Mouse (Mus musculus) left cerebral cortex, postnatal 10 days (tissue): ENCODE data around the gene Pla2g4a. TPM values are rescaled to one million over a fixed set of nuclear protein-coding genes. Genes with fewer than 3 reads are reported as not detected.

Experiments
- DNase-seq, 2 experiments: peaks; one replicate each; pipeline ENCODE4 v3.0.0; 2021 to 2022; ENCODE audit warnings: low spot score in 2 of 2, mixed read lengths in 1 of 2; ENCODE audit errors: extremely low spot score in 1 of 2
- intact Hi-C: fragments of 180-260 bp; cut with DNase I; formaldehyde crosslinking; loops from one replicate; pipeline ENCODE4 v1.15.1; 2025
- total RNA-seq, 2 experiments: library from RNA; stranded (reverse); gene quantifications; 2 replicates each; pipeline ENCODE4 v1.2.3; 2021

Gene Pla2g4a
- total RNA-seq, 2 experiments from 2014 or later = 1.6 to 2.1 TPM

DNA sequence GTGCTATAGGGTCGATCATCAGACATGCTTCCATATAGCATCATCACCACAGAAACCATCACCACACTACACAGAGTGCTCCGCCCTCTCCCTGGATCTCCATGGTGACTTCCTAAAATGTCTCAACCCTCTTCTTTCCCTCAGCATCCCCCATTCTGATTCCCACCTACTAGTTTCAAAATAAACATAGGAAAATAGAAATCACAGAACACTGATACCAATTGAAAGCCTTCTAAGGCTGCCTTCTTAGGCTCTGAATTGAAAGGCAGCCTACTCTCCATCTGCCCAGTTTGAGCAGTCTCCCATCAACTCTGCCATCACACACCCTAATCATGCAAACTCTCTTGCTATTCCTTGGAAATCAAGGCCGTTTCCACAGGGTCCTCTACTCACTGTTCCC, 94.9 kb downstream of the Pla2g4a start:
- no peak for DNase-seq
- intact Hi-C loops = no loop called here

DNA sequence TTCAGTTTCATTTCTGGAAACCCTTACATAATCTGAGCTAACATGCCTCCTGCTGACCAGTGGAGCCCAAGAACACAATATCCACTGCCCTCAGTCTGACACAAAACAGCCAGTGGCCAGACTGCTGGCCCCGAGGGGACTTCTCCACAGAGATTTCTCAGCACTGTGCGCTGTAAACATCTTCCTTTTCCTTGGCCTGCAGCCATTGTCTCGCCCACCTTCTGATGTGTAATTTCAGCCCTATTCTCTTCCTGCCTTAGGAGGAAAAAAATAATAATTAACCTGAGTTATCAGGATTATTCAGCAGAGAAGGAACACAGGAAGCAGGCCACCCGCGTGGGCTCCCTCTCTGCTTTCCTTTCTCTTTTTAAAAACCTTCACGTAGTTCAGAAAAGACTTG, 98.3 kb downstream of the Pla2g4a start:
- intact Hi-C loops = no loop called here
- DNase-seq = peak in 1 of 2 experiments; percentile 71

DNA sequence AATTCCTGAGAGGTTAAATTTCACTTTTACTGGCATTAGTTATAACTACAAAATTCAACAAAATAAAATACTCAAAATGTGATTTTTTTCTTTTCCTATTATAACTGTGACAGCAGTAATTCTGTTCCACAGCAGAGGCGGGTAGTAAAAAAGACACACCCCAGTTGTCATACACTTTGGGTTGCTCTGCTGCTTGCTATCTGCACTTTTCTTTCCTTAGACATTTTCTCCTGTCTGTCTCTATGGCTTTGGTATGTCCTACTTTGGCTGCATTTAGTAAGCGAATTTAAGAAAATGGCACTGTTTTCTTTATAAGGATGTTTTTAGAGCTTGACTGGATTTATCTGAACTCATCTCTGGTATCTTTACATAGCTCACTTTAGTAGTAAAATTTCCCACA, 98.9 kb downstream of the Pla2g4a start:
- intact Hi-C loops = no loop called here
- DNase-seq = no peak

- no peak for DNase-seq
- intact Hi-C loops = no loop called here
These were observed 99.5 kb downstream of the Pla2g4a start for GRCm38 (mm10) chr1:149861543-149861942.

DNA sequence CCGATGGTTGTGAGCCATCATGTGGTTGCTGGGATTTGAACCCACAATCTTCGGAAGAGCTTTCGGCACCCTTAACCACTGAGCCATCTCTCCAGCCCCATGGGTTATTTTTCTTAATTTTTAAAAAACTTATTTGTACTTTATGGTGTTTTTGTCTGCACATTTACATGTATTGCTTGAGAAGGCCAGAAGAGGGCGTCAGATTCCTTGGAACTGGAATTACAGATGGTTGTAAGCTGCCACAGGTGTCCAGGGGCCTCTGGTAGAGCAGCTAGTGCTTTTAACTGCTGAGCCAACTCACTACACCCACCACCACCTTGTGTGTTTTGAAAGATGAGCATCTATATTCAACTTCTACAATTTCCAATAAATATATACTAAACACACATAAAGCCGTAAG, 102.4 kb downstream of the Pla2g4a start:
- intact Hi-C loops = loop anchor here (10.0 kb wide), 1 partner anchor 236 kb away; no protein-coding TSS in a partner anchor
- DNase-seq = no peak

DNA sequence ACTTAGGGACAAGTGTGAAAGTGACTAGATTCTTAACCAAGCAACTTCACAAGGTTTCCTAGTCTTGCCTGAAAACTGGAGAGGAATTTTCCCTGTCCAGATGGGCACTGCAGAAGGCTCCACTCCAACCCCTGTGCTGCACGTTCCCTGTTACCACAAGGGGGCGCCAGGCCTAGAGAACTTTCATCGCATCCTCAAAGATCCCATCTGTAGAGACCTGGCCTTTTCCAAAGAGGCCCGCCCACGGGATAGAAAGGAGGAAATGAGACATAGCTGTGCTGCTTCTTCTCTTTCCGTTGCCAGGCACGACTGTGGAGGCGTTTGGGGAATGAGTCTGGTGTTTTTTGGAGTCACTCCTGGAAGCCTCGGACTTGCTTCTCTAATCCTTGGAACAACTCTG, 104.4 kb downstream of the Pla2g4a start:
- intact Hi-C loops = loop anchor here (10.0 kb wide), 1 partner anchor 238 kb away; no protein-coding TSS in a partner anchor
- DNase-seq = peak; percentile 50 to 81

DNA sequence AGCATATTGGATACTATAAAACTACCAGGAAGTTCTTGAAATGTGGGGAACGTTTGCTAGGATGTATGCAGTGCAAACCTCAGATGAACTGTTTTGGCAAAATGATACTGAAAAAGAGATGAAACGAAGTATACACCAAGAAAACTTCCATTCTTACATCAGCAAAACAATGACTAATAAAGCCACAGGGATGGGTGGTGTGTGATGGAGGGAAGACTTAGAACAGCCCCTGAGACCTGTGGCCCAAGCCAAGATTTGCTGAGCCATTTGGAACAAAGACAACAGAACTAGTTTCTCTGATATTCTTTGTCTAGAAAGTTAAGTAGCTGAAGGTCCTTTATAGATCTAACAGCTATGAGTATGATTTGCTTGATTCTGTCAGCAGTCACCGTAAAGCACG, 105.5 kb downstream of the Pla2g4a start:
- intact Hi-C loops = loop anchor here (10.0 kb wide), 1 partner anchor 239 kb away; no protein-coding TSS in a partner anchor
- no peak for DNase-seq

GRCm38 (mm10) chr1:149854867-149855266, 106.2 kb downstream of the Pla2g4a start:
- intact Hi-C loops = loop anchor here (10.0 kb wide), 1 partner anchor 240 kb away; no protein-coding TSS in a partner anchor
- DNase-seq = no peak

DNA sequence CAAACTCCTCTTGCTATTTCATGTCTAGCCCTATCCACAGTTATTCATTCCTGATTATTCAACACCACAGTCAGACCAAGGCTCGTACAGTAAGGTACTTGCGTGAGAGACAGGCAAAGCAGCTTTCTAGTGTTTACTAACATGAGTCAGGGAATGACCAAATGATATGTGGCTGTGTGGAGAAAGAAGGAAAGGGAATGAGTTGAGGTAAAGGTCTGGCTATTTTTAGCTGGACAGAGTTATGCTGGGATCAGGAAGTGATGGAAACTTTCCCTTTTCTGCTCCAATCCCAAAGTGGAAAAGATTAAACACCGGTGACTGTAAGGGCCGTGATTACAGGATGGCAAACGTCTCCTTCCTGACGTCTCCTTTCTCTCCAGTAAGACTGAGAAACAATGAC, 114.4 kb downstream of the Pla2g4a start:
- no peak for DNase-seq
- intact Hi-C loops = no loop called here

- intact Hi-C loops = no loop called here
These were observed 119.2 kb downstream of the Pla2g4a start for GRCm38 (mm10) chr1:149841845-149842244.

DNA sequence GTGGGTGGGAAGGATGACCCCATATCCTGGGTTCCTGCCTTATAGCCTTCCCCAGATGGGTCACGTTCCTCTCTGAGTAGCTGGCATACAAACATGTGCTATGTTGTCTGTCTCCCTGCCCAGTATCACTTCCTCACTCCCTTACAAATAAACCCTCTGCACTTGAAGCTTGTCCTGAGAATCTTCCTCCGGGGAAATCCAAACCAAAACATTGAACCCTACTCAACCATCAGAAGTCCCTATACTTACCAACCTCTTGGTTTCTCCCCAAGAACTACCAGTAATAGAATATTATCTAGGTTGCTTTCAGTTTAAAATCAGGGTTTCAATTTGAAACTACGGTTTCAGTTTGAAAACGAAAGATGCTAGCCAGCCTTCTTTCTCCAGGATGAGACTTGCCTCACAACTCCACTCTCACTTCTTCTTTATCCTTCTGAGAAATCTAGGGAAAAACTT, 120.1 kb downstream of the Pla2g4a start:
- intact Hi-C loops = no loop called here

More at GRCm38 (mm10) chr1:149841845-149842244, 119.2 kb downstream of the Pla2g4a start:
- DNase-seq = no peak

DNA sequence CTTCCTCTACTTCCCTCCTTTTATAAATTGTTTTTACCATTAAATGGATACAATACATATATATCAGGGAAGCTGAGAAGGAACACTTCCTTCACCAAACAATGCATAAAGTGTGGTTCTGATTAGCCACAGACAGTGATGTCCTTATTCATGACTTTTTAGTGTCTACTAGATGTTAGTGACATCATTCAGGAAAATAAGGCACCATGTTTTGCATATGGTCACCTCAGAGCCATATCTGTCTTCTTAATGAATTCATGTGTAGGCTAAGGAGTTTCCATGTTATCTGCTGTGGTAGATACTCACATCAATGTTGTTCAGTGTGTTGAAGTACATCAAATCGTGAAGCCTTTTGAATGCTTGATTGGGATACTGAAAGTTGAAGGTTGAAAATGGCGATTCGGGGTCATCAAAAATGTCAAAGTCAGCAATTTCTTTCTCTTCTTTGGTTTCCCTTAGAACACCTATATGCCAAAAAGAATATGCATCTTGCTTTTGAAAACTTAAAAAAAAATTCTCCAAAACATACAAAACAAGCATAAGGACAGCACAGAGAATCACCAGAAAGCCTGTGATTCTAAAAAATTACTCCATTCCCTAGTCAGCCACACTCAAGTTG, 120.7 kb downstream of the Pla2g4a start:
- intact Hi-C loops = no loop called here
- no peak for DNase-seq

More for the DNA sequence above, 120.1 kb downstream of the Pla2g4a start:
- DNase-seq = no peak

DNA sequence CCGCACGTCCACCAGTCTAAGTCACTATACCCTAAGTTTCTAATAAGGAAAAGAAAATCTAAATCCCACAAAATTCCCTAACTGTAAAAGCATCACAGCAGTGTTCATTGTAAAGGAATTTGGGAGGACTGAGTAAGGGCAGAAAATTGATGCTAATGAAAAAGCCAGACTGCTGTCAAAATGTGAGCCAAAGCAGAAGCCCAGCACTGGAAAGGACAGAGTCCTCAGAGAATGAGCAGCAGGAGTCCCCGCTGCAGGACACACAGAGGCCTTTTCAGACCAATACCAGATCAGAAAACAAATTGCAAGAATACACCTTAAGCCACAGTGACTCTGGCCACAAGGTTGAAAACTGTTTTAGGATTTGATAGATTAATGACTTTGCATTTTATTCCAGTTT, 124.6 kb downstream of the Pla2g4a start:
- no peak for DNase-seq
- intact Hi-C loops = no loop called here

DNA sequence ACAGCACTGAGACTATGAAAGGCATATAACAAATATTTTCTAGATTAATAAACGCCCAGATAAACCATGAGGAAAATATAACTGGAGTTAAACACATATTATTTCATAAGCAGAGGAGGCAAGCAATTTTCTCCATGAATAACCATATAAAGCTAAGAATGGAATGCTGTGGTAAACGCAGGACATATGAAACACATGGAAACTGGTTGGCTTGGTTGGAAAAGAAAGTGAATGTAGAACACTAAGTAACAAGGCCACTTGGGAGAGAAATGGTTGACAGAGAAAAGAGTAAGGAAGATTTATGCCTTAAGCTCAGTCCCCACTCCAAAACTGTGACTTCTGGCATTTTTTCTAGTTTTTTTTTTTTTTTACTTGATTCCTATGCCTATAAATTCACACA, 127.2 kb downstream of the Pla2g4a start:
- intact Hi-C loops = loop anchor here (5.0 kb wide), 3 partner anchors 368 to 538 kb away; no protein-coding TSS in a partner anchor
- DNase-seq = no peak

GRCm38 (mm10) chr1:149832952-149833351, 128.1 kb downstream of the Pla2g4a start:
- intact Hi-C loops = loop anchor here (5.0 kb wide), 3 partner anchors 369 to 539 kb away; no protein-coding TSS in a partner anchor
- peak in 1 of 2 experiments; percentile 50 for DNase-seq

- no peak for DNase-seq
These were observed 128.6 kb downstream of the Pla2g4a start for GRCm38 (mm10) chr1:149832514-149832913.

DNA sequence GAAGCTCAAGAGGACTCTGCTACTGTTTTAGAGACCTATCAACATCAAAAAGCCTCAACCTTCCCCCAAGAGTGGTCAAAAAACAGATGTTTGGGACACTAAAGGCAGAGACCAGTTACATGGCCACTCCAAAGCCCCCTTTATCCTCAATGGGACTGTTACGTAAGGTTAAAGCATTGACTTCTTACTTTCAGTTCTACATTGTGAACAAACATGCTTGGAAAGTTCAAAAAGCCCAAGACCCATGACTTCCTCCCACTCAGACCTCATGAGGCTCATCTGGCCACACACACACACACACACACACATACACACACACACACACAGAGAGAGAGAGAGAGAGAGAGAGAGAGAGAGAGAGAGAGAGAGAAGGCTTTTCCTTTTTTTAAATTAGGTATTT, 130.0 kb downstream of the Pla2g4a start:
- intact Hi-C loops = loop anchor here (5.0 kb wide), 3 partner anchors 371 to 541 kb away; no protein-coding TSS in a partner anchor

More at GRCm38 (mm10) chr1:149832514-149832913, 128.6 kb downstream of the Pla2g4a start:
- intact Hi-C loops = loop anchor here (5.0 kb wide), 3 partner anchors 370 to 540 kb away; no protein-coding TSS in a partner anchor

GRCm38 (mm10) chr1:149813616-149814345, 147.3 kb downstream of the Pla2g4a start:
- intact Hi-C loops = no loop called here
- no peak for DNase-seq

More for the DNA sequence above, 130.0 kb downstream of the Pla2g4a start:
- no peak for DNase-seq

- intact Hi-C loops = no loop called here
- DNase-seq = no peak
These were observed 151.6 kb downstream of the Pla2g4a start for GRCm38 (mm10) chr1:149809527-149809926.
